Mouse (Mus musculus): Measurements from ENCODE around the gene 1110051M20Rik. TPM values are rescaled to one million over a fixed set of nuclear protein-coding genes. Genes with fewer than 3 reads are reported as not detected.

1110051M20Rik gene
- total and polyA plus RNA-seq, 3 experiments, result 0.05 to 0.76 TPM; not detected in 1

DNA sequence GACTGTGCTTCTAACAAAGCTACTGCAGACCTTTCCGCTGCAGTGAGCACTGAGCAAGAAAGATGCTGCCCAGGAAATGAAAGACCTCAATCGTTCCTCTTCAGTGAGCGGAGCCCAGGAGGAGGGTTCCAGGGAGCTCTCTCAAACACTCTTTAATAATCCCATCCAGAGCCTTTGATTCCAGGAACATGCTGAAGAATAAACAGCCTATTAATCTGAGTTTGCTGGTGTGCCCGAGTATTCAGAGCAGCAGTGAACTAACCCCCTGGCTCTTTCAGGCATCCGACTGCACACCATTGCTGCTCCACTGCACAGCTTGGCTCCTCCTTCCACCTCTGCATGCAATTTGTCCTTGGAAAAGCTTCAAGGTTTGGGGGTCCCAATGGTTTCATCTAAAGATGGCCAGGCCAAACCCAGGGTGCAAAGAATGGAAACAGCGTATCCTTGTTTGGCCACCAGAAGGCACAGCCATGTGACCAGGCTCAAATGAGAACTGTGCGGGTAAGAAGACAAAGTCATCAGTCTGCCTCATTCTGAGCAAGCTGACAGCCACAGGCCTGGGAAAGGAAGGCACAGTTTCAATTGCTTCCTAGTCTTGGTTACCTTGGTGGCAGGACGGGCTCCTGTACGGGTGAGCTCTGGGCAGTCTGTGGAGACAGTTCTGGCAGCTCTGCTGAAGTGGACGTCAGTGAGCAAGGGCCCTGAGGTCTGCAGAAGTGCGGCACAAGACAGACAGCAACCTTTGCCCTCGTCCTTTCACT is 116.4 kb downstream of the 1110051M20Rik start:
- Histone ChIP-seq H3K27me3 (ENCODE audit: insufficient read depth, low read length) (peaks cover 10% of the 10 kb centered on the region), H3K4me1 (ENCODE audit: insufficient read depth, low read depth, low read length) (no peaks in the 10 kb centered on the region), H3K36me3 (replicated peaks) (no peaks in the 10 kb centered on the region), H3K4me3 (ENCODE audit: low read depth, low read length) (no peak overlapping the region), H3K9me3 (replicated peaks) (no peaks in the 10 kb centered on the region)
- TF ChIP-seq POLR2AphosphoS5 (IDR thresholded peaks at IDR 0.05; ENCODE audit: insufficient replicate concordance, low read depth, low read length) (no peak), GATA2 (IDR thresholded peaks at IDR 0.05; ENCODE audit: borderline replicate concordance, low read depth, low read length) (no peak)
- no peak for DNase-seq (ENCODE audit: low spot score)
- ATAC-seq (ENCODE audit: extremely low read depth, insufficient number of reproducible peaks, low FRiP score, poor library complexity, severe bottlenecking), result no peak

DNA sequence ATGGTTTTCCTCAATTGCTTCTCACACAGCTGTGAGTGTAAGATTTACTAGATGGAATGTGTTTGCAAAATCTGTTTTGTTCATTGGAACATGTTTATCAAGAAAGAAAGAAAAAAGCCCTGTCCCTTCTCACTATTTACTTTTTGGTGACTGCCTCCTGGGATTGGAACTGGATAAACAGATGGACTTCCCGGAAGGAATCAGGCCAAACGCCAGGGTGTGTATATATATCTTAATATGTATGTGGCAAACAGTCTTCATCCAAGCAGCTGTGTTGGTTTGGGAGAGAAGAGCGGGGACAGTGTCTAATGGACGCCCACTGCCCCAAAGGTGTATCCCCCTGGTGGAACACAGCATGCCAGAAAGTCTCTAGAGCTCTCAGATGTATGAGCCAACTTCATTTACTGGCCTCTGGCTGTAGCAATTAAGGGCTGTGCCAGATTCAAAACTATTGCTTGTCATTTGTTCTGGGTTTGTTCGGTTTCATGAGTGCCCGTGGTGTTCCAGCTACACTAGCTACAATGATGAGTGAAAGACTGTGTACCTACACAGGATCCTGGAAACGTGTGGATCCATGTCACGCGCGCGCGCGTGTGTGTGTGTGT is 117.7 kb downstream of the 1110051M20Rik start:
- Histone ChIP-seq H3K36me3 (replicated peaks) (no peaks in the 10 kb centered on the region), H3K9me3 (replicated peaks) (no peaks in the 10 kb centered on the region), H3K4me1 (ENCODE audit: insufficient read depth, low read depth, low read length) (no peaks in the 10 kb centered on the region), H3K4me3 (ENCODE audit: low read depth, low read length) (no peak overlapping the region), H3K27me3 (ENCODE audit: insufficient read depth, low read length) (peaks cover 9% of the 10 kb centered on the region)
- no peak for ATAC-seq (ENCODE audit: extremely low read depth, insufficient number of reproducible peaks, low FRiP score, poor library complexity, severe bottlenecking)
- TF ChIP-seq POLR2AphosphoS5 (IDR thresholded peaks at IDR 0.05; ENCODE audit: insufficient replicate concordance, low read depth, low read length), result no peak
- TF ChIP-seq TAL1 (conservative IDR thresholded peaks at IDR 0.05; ENCODE audit: low read depth, low read length), result no peak
- no peak for TF ChIP-seq GATA1 (IDR thresholded peaks at IDR 0.05; ENCODE audit: borderline replicate concordance, low read length)
- no peak for TF ChIP-seq GATA2 (IDR thresholded peaks at IDR 0.05; ENCODE audit: borderline replicate concordance, low read depth, low read length)
- no peak for TF ChIP-seq CTCF (IDR thresholded peaks at IDR 0.05; ENCODE audit: low read depth, low read length)
- no peak for DNase-seq (ENCODE audit: low spot score)

GRCm38 (mm10) chr2:91324761-91325421 is 119.6 kb downstream of the 1110051M20Rik start:
- Histone ChIP-seq H3K9me3 (replicated peaks) (no peaks in the 10 kb centered on the region), H3K4me1 (ENCODE audit: insufficient read depth, low read depth, low read length) (no peaks in the 10 kb centered on the region), H3K4me3 (ENCODE audit: low read depth, low read length) (no peak overlapping the region), H3K27me3 (ENCODE audit: insufficient read depth, low read length) (peaks cover 12% of the 10 kb centered on the region), H3K36me3 (replicated peaks) (no peaks in the 10 kb centered on the region)
- no peak for ATAC-seq (ENCODE audit: extremely low read depth, insufficient number of reproducible peaks, low FRiP score, poor library complexity, severe bottlenecking)
- TF ChIP-seq POLR2AphosphoS5 (IDR thresholded peaks at IDR 0.05; ENCODE audit: insufficient replicate concordance, low read depth, low read length) (no peak), GATA1 (IDR thresholded peaks at IDR 0.05; ENCODE audit: borderline replicate concordance, low read length) (no peak), GATA2 (IDR thresholded peaks at IDR 0.05; ENCODE audit: borderline replicate concordance, low read depth, low read length) (no peak), TAL1 (conservative IDR thresholded peaks at IDR 0.05; ENCODE audit: low read depth, low read length) (no peak), CTCF (IDR thresholded peaks at IDR 0.05; ENCODE audit: low read depth, low read length) (no peak)
- DNase-seq (ENCODE audit: low spot score), result no peak

DNA sequence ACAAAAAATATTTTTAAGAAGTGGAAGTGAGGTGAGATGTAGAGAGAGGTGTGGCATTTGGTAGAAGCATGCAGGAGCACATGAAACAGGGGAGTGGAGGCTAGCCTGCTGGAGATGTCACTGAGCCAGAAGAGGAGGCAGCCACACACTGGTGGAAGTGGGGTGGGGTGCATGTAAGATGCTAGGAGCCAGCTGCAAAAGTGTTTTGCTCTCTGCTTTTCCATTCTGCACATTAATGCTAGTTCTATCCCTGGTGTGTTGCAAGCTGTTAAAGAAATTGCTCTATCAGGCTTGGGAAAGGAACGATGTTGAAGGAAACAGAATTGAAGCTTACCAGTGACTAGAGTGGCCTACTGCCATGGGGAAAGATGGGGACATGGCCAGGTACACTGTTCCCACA is 120.2 kb downstream of the 1110051M20Rik start:
- TF ChIP-seq POLR2AphosphoS5 (IDR thresholded peaks at IDR 0.05; ENCODE audit: insufficient replicate concordance, low read depth, low read length), result no peak
- no peak for TF ChIP-seq GATA2 (IDR thresholded peaks at IDR 0.05; ENCODE audit: borderline replicate concordance, low read depth, low read length)
- TF ChIP-seq GATA1 (IDR thresholded peaks at IDR 0.05; ENCODE audit: borderline replicate concordance, low read length), result no peak
- TF ChIP-seq TAL1 (conservative IDR thresholded peaks at IDR 0.05; ENCODE audit: low read depth, low read length), result no peak
- no peak for TF ChIP-seq CTCF (IDR thresholded peaks at IDR 0.05; ENCODE audit: low read depth, low read length)
- H3K4me1 ChIP-seq (ENCODE audit: insufficient read depth, low read depth, low read length), result no peaks in the 10 kb centered on the region

DNA sequence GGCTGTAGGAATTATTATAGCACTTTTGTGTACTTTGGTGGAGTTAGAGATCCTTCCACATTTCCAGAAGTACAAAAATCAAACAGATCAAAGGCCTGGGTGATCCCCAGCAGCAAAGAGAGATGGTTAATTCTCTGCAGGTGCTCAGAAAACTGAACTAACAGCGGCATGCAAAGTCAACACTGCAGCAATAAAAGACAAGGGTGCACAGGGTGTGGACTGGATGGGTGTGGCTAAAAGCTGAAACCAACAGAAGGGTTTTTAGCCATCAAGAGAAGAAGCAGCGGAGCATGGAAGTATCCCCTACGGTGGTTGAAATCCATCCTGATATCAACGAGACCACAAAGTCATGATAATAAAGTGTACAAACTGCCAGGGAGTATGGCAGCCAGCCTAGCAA is 122.0 kb downstream of the 1110051M20Rik start:
- no peaks in the 10 kb centered on the region for H3K36me3 ChIP-seq (replicated peaks)
- no peaks in the 10 kb centered on the region for H3K9me3 ChIP-seq (replicated peaks)
- TF ChIP-seq GATA2 (IDR thresholded peaks at IDR 0.05; ENCODE audit: borderline replicate concordance, low read depth, low read length) (no peak), TAL1 (conservative IDR thresholded peaks at IDR 0.05; ENCODE audit: low read depth, low read length) (no peak), CTCF (IDR thresholded peaks at IDR 0.05; ENCODE audit: low read depth, low read length) (no peak), POLR2AphosphoS5 (IDR thresholded peaks at IDR 0.05; ENCODE audit: insufficient replicate concordance, low read depth, low read length) (no peak), GATA1 (IDR thresholded peaks at IDR 0.05; ENCODE audit: borderline replicate concordance, low read length) (no peak)
- DNase-seq (ENCODE audit: low spot score), result no peak
- H3K4me3 ChIP-seq (ENCODE audit: low read depth, low read length), result no peak overlapping the region
- peaks cover 16% of the 10 kb centered on the region for H3K27me3 ChIP-seq (ENCODE audit: insufficient read depth, low read length)
- ATAC-seq (ENCODE audit: extremely low read depth, insufficient number of reproducible peaks, low FRiP score, poor library complexity, severe bottlenecking), result no peak
- no peaks in the 10 kb centered on the region for H3K4me1 ChIP-seq (ENCODE audit: insufficient read depth, low read depth, low read length)

More for the DNA sequence above, 120.2 kb downstream of the 1110051M20Rik start:
- no peaks in the 10 kb centered on the region for H3K36me3 ChIP-seq (replicated peaks)
- H3K27me3 ChIP-seq (ENCODE audit: insufficient read depth, low read length), result peaks cover 13% of the 10 kb centered on the region
- ATAC-seq (ENCODE audit: extremely low read depth, insufficient number of reproducible peaks, low FRiP score, poor library complexity, severe bottlenecking), result no peak
- no peak overlapping the region for H3K4me3 ChIP-seq (ENCODE audit: low read depth, low read length)
- DNase-seq (ENCODE audit: low spot score), result no peak
- H3K9me3 ChIP-seq (replicated peaks), result no peaks in the 10 kb centered on the region

DNA sequence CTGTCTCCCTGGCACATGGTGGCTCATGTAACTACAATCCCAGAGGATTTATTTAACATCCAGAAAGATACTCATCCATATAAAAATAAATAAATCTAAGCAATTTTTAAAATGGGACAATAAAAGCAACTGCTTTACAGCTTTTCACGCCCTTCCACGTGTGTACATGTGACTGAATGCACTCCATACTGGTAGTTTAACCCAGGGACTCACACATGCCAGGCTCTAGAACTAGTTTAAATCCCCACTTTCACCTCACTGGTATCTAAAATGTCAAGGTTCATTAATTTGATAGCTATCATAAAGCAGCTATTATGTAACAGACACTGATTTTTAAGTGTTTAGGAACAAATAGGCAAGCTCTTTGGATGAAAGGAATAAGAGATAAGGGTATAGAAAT is 122.6 kb downstream of the 1110051M20Rik start:
- no peak for ATAC-seq (ENCODE audit: extremely low read depth, insufficient number of reproducible peaks, low FRiP score, poor library complexity, severe bottlenecking)
- H3K9me3 ChIP-seq (replicated peaks), result no peaks in the 10 kb centered on the region
- DNase-seq (ENCODE audit: low spot score), result no peak

More for the DNA sequence above, 122.6 kb downstream of the 1110051M20Rik start:
- no peak for TF ChIP-seq POLR2AphosphoS5 (IDR thresholded peaks at IDR 0.05; ENCODE audit: insufficient replicate concordance, low read depth, low read length)
- TF ChIP-seq CTCF (IDR thresholded peaks at IDR 0.05; ENCODE audit: low read depth, low read length), result no peak
- no peak for TF ChIP-seq TAL1 (conservative IDR thresholded peaks at IDR 0.05; ENCODE audit: low read depth, low read length)
- no peak for TF ChIP-seq GATA1 (IDR thresholded peaks at IDR 0.05; ENCODE audit: borderline replicate concordance, low read length)
- TF ChIP-seq GATA2 (IDR thresholded peaks at IDR 0.05; ENCODE audit: borderline replicate concordance, low read depth, low read length), result no peak
- H3K4me1 ChIP-seq (ENCODE audit: insufficient read depth, low read depth, low read length), result no peaks in the 10 kb centered on the region
- peaks cover 16% of the 10 kb centered on the region for H3K27me3 ChIP-seq (ENCODE audit: insufficient read depth, low read length)
- no peak overlapping the region for H3K4me3 ChIP-seq (ENCODE audit: low read depth, low read length)
- H3K36me3 ChIP-seq (replicated peaks), result no peaks in the 10 kb centered on the region
